Mouse (Mus musculus) C2C12 (cell line): ENCODE data around the gene Phlda1.

ENCODE experiments used
- CTCF ChIP-seq: IDR thresholded peaks from one replicate; pipeline ENCODE4 v1.5.1; 2011; ENCODE audit not compliant: control insufficient read depth, insufficient read depth, insufficient read length
- FOSL1 ChIP-seq: IDR thresholded peaks from one replicate; pipeline ENCODE4 v1.8.0; 2011; ENCODE audit warnings: mild to moderate bottlenecking, low read length; ENCODE audit not compliant: poor library complexity, insufficient read depth, severe bottlenecking
- MAX ChIP-seq: IDR thresholded peaks from one replicate; pipeline ENCODE4 v1.6.1; 2011; ENCODE audit warnings: mild to moderate bottlenecking, control low read depth
- MYOD1 ChIP-seq: IDR thresholded peaks from one replicate; pipeline ENCODE4 v1.6.1; 2011; ENCODE audit warnings: low read depth; ENCODE audit not compliant: control insufficient read depth, insufficient read length
- USF1 ChIP-seq: IDR thresholded peaks from one replicate; pipeline ENCODE4 v1.6.1; 2011; ENCODE audit warnings: low read depth, mild to moderate bottlenecking, control low read depth, moderate library complexity

- TF ChIP-seq CTCF, result no peak
- no peak for TF ChIP-seq USF1
- no peak for TF ChIP-seq MAX
- no peak for TF ChIP-seq FOSL1
- TF ChIP-seq MYOD1, result no peak
Observed at GRCm38 (mm10) chr10:111558211-111558610, 52.1 kb downstream of the Phlda1 start.
